Mouse (Mus musculus) ES-Bruce4 (cell line): ENCODE results near the gene Acp1. TPM values are rescaled to one million over a fixed set of nuclear protein-coding genes. Genes with fewer than 3 reads are reported as not detected.

Source experiments
- H3K27ac ChIP-seq: 2 replicates; pipeline ENCODE4 v1.5.1; 2012; ENCODE audit warnings: low read length, inconsistent platforms; ENCODE audit not compliant: insufficient read depth
- H3K27me3 ChIP-seq: 2 replicates; pipeline ENCODE4 v1.6.1; 2012; ENCODE audit warnings: mild to moderate bottlenecking, low read length, inconsistent platforms; ENCODE audit not compliant: control insufficient read depth, poor library complexity, insufficient read depth, severe bottlenecking
- H3K36me3 ChIP-seq: 2 replicates; pipeline ENCODE4 v1.6.1; 2012; ENCODE audit warnings: inconsistent platforms, mild to moderate bottlenecking, low read length, moderate library complexity; ENCODE audit not compliant: control insufficient read depth, poor library complexity, insufficient read depth, severe bottlenecking
- H3K4me1 ChIP-seq: one replicate; pipeline ENCODE4 v1.8.1; 2011; ENCODE audit warnings: low read length; ENCODE audit not compliant: control insufficient read depth, insufficient read depth
- H3K4me3 ChIP-seq: 2 replicates; pipeline ENCODE4 v1.5.1; 2011; ENCODE audit warnings: low read depth, mild to moderate bottlenecking, low read length
- H3K9ac ChIP-seq: 2 replicates; pipeline ENCODE4 v1.6.1; 2012; ENCODE audit warnings: low read depth, mild to moderate bottlenecking, inconsistent platforms; ENCODE audit not compliant: poor library complexity, severe bottlenecking
- H3K9me3 ChIP-seq: replicated peaks from 2 replicates; pipeline ENCODE4 v1.6.1; 2012; ENCODE audit warnings: mild to moderate bottlenecking, low read length, inconsistent platforms; ENCODE audit not compliant: control insufficient read depth, poor library complexity, insufficient read depth, severe bottlenecking
- CTCF ChIP-seq: IDR thresholded peaks from one replicate; pipeline ENCODE4 v1.8.1; 2011; ENCODE audit warnings: low read depth, low read length
- EP300 ChIP-seq: IDR thresholded peaks from 2 replicates; pipeline ENCODE4 v1.6.1; 2011; ENCODE audit warnings: low read depth, low read length; ENCODE audit not compliant: insufficient read depth
- POLR2A ChIP-seq: IDR thresholded peaks from one replicate; pipeline ENCODE4 v1.8.1; 2011; ENCODE audit warnings: low read length; ENCODE audit not compliant: insufficient read depth
- polyA plus RNA-seq: library from polyadenylated mRNA; stranded (reverse); fragments of >200 nt; gene quantifications from 2 replicates; pipeline ENCODE4 v1.2.4, GENCODE M21; 2011; ENCODE audit warnings: low read depth; ENCODE audit not compliant: missing spikeins, insufficient read depth, insufficient read length

The Acp1 gene
- polyA plus RNA-seq, 1 experiment, result 121 TPM

- no peak overlapping the region for H3K9ac ChIP-seq
Measured at GRCm38 (mm10) chr12:30897039-30897438, 14.3 kb downstream of the Acp1 start.

GRCm38 (mm10) chr12:30891438-30891837 is 20.0 kb downstream of the Acp1 start:
- no peaks in the 10 kb centered on the region for H3K9me3 ChIP-seq
- TF ChIP-seq CTCF (no peak), POLR2A (no peak), EP300 (no peak)
- no peak overlapping the region for H3K4me3 ChIP-seq
- H3K27me3 ChIP-seq, result no peaks in the 10 kb centered on the region; the same call in 1 of the 2 replicates
- H3K27ac ChIP-seq, result no peak overlapping the region
- H3K4me1 ChIP-seq, result no peaks in the 10 kb centered on the region
- H3K9ac ChIP-seq, result no peak overlapping the region
- peaks cover 3% of the 10 kb centered on the region; the same call in 1 of the 2 replicates for H3K36me3 ChIP-seq

More at GRCm38 (mm10) chr12:30897039-30897438, 14.3 kb downstream of the Acp1 start:
- TF ChIP-seq CTCF, result no peak
- TF ChIP-seq POLR2A, result no peak
- TF ChIP-seq EP300, result no peak
- H3K36me3 ChIP-seq, result peaks cover 3% of the 10 kb centered on the region; the same call in 1 of the 2 replicates
- H3K4me3 ChIP-seq, result no peak overlapping the region
- no peaks in the 10 kb centered on the region for H3K9me3 ChIP-seq
- no peaks in the 10 kb centered on the region for H3K27me3 ChIP-seq
- H3K4me1 ChIP-seq, result no peaks in the 10 kb centered on the region
- no peak overlapping the region for H3K27ac ChIP-seq

GRCm38 (mm10) chr12:30890067-30890466 is 21.3 kb downstream of the Acp1 start:
- no peak overlapping the region for H3K9ac ChIP-seq
- no peaks in the 10 kb centered on the region for H3K4me1 ChIP-seq
- peaks cover 5% of the 10 kb centered on the region for H3K27me3 ChIP-seq
- no peak overlapping the region for H3K27ac ChIP-seq
- H3K9me3 ChIP-seq, result no peaks in the 10 kb centered on the region
- TF ChIP-seq CTCF (peak; percentile 25), EP300 (no peak), POLR2A (no peak)
- peaks cover 3% of the 10 kb centered on the region; the same call in 1 of the 2 replicates for H3K36me3 ChIP-seq
- no peak overlapping the region for H3K4me3 ChIP-seq

GRCm38 (mm10) chr12:30888003-30888402 is 23.4 kb downstream of the Acp1 start:
- no peaks in the 10 kb centered on the region for H3K4me1 ChIP-seq
- H3K4me3 ChIP-seq, result no peak overlapping the region
- TF ChIP-seq POLR2A (no peak), EP300 (no peak), CTCF (no peak)
- no peak overlapping the region for H3K9ac ChIP-seq
- no peaks in the 10 kb centered on the region for H3K36me3 ChIP-seq
- H3K27ac ChIP-seq, result no peak overlapping the region
- peaks cover 15% of the 10 kb centered on the region for H3K27me3 ChIP-seq
- H3K9me3 ChIP-seq, result no peaks in the 10 kb centered on the region

GRCm38 (mm10) chr12:30885891-30886290 is 25.5 kb downstream of the Acp1 start:
- Histone ChIP-seq H3K36me3 (no peaks in the 10 kb centered on the region), H3K4me3 (no peak overlapping the region), H3K27me3 (peaks cover 15% of the 10 kb centered on the region), H3K27ac (no peak overlapping the region), H3K9ac (no peak overlapping the region), H3K4me1 (no peaks in the 10 kb centered on the region), H3K9me3 (no peaks in the 10 kb centered on the region)
- TF ChIP-seq POLR2A, result no peak

GRCm38 (mm10) chr12:30884622-30885230 is 26.7 kb downstream of the Acp1 start:
- Histone ChIP-seq H3K27ac (no peak overlapping the region), H3K9me3 (no peaks in the 10 kb centered on the region), H3K4me3 (peak overlapping the region; percentile 50), H3K36me3 (no peaks in the 10 kb centered on the region), H3K9ac (peak overlapping the region; percentile 56), H3K4me1 (no peaks in the 10 kb centered on the region), H3K27me3 (peaks cover 15% of the 10 kb centered on the region)
- TF ChIP-seq POLR2A, result no peak
- TF ChIP-seq CTCF, result no peak
- no peak for TF ChIP-seq EP300
